Mouse (Mus musculus) thymus, adult 2 months (tissue): ENCODE data around the gene Tubg1.

ENCODE experiments used
- CTCF ChIP-seq: fragments of 200-500 bp; IDR thresholded peaks from 2 replicates; pipeline ENCODE4 v1.5.1; 2012; ENCODE audit warnings: mild to moderate bottlenecking, control low read depth, low read length, moderate library complexity, borderline replicate concordance; ENCODE audit not compliant: control insufficient read depth, poor library complexity, insufficient read depth; ENCODE audit errors: extremely low read depth
- POLR2A ChIP-seq: fragments of 200-500 bp; IDR thresholded peaks from 2 replicates; pipeline ENCODE4 v1.6.1; 2012; ENCODE audit warnings: mild to moderate bottlenecking, low read length, control low read depth, moderate library complexity; ENCODE audit not compliant: control insufficient read depth, poor library complexity, insufficient read depth; ENCODE audit errors: extremely low read depth

GRCm38 (mm10) chr11:101173112-101173511, 53.4 kb downstream of the Tubg1 start:
- TF ChIP-seq POLR2A (no peak), CTCF (no peak)
